Comparison of ENCODE assay signal across 18 mouse cellular contexts in the genomic region with DNA sequence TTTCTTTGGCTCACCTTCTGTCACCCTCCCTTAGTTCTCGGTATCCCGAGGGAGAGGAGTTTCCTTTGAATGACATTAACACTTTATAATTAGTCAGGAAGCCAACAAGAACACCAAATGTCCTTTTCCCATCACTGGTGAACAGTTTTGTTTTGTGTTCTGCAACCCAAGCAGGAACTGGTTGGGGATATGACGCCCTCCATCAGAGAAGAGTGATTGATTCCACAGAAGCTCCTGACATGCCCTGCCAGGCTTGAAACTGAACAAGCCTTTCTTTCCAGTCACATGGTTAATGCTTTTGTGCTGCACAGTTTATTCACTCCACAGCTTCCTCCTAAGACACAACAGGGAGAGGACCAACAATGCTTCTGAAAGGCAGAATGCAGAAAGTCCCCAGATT. TPM values are rescaled to one million over a fixed set of nuclear protein-coding genes. Genes with fewer than 3 reads are reported as not detected.
DNase-seq lines count a peak whose midpoint lies in the region; ATAC-seq and TF ChIP-seq lines count a peak whose summit lies in the region.
"Had no signal": no experiment of that assay in that cellular context is flagged by ENCODE, and none has a peak within 500 bp of the region (broad histone marks: within the 10 kb centered on the region; RNA-seq: fewer than 3 reads in every experiment).

No protein-coding gene starts in this region.

- no peak for TF ChIP-seq CTCF in stomach, postnatal 0 days (IDR thresholded peaks at IDR 0.05; ENCODE audit: low read depth)

- H3K9ac ChIP-seq in heart, embryonic 12.5 days: no peak overlapping the region
- no peak overlapping the region for H3K9ac ChIP-seq in stomach, embryonic 14.5 days (replicated peaks; ENCODE audit: low read depth, low read length)
- no peak overlapping the region for H3K9ac ChIP-seq in stomach, postnatal 0 days (ENCODE audit: low read length)
- H3K9ac ChIP-seq in heart, embryonic 15.5 days: no peak overlapping the region
- H3K9ac ChIP-seq: embryonic facial prominence, embryonic 15.5 days; limb, embryonic 13.5 days; liver, embryonic 15.5 days; midbrain, embryonic 12.5 days; stomach, embryonic 15.5 days had no signal

- no peak overlapping the region for H3K27ac ChIP-seq in heart, embryonic 12.5 days (ENCODE audit: poor library complexity, severe bottlenecking)
- H3K27ac ChIP-seq in stomach, embryonic 14.5 days (ENCODE audit: low read length): no peak overlapping the region
- no peak overlapping the region for H3K27ac ChIP-seq in stomach, postnatal 0 days (replicated peaks)
- H3K27ac ChIP-seq in heart, embryonic 15.5 days: peak overlapping the region; percentile 45; the same call in 1 of the 2 replicates
- H3K27ac ChIP-seq: embryonic facial prominence, embryonic 15.5 days; left cerebral cortex, adult 2 months; limb, embryonic 13.5 days; liver, embryonic 15.5 days; midbrain, embryonic 12.5 days; stomach, embryonic 15.5 days had no signal

- H3K9me3 ChIP-seq in heart, embryonic 12.5 days (replicated peaks): no peaks in the 10 kb centered on the region
- no peaks in the 10 kb centered on the region for H3K9me3 ChIP-seq in stomach, embryonic 14.5 days (ENCODE audit: control insufficient read depth, low read depth, low read length)
- H3K9me3 ChIP-seq in stomach, postnatal 0 days (ENCODE audit: control insufficient read depth, low read length): no peaks in the 10 kb centered on the region
- H3K9me3 ChIP-seq in heart, embryonic 15.5 days (replicated peaks): no peaks in the 10 kb centered on the region
- H3K9me3 ChIP-seq: embryonic facial prominence, embryonic 15.5 days; limb, embryonic 13.5 days; liver, embryonic 15.5 days; midbrain, embryonic 12.5 days; stomach, embryonic 15.5 days had no signal

- ATAC-seq in heart, embryonic 12.5 days (ENCODE audit: insufficient number of reproducible peaks, low FRiP score): no peak
- ATAC-seq in stomach, embryonic 14.5 days (ENCODE audit: insufficient number of reproducible peaks, insufficient read depth, low FRiP score, low read depth): 0 out of 2 replicates have a peak, but pooled peaks have one; percentile 6
- ATAC-seq in stomach, postnatal 0 days (ENCODE audit: low FRiP score, low TSS enrichment): no peak
- ATAC-seq in heart, embryonic 15.5 days (replicated peaks; ENCODE audit: insufficient number of reproducible peaks, insufficient read depth, low FRiP score, low read depth): no peak

- WGBS in heart, embryonic 12.5 days: 59% methylated on average over 3 of the region's 3 CpGs
- WGBS in stomach, embryonic 14.5 days: 81% methylated on average over 3 of the region's 3 CpGs
- WGBS in stomach, postnatal 0 days: 68% methylated on average over 3 of the region's 3 CpGs
- 63% methylated on average over 3 of the region's 3 CpGs for whole genome bisulfite sequencing in heart, embryonic 15.5 days

- TF ChIP-seq EP300 in stomach, postnatal 0 days (optimal IDR thresholded peaks at IDR 0.05): no peak

- H3K4me2 ChIP-seq in heart, embryonic 12.5 days: no peak overlapping the region
- H3K4me2 ChIP-seq in stomach, embryonic 14.5 days (replicated peaks; ENCODE audit: low read depth, low read length): no peak overlapping the region
- no peak overlapping the region for H3K4me2 ChIP-seq in stomach, postnatal 0 days (replicated peaks; ENCODE audit: low read depth)
- no peak overlapping the region for H3K4me2 ChIP-seq in heart, embryonic 15.5 days
- H3K4me2 ChIP-seq: embryonic facial prominence, embryonic 15.5 days; limb, embryonic 13.5 days; liver, embryonic 15.5 days; midbrain, embryonic 12.5 days; stomach, embryonic 15.5 days had no signal

- no peaks in the 10 kb centered on the region for H3K36me3 ChIP-seq in heart, embryonic 12.5 days
- no peaks in the 10 kb centered on the region for H3K36me3 ChIP-seq in stomach, embryonic 14.5 days (ENCODE audit: control insufficient read depth, insufficient read depth, low read length)
- H3K36me3 ChIP-seq in stomach, postnatal 0 days (ENCODE audit: control insufficient read depth, insufficient read depth, low read length): no peaks in the 10 kb centered on the region
- no peaks in the 10 kb centered on the region for H3K36me3 ChIP-seq in heart, embryonic 15.5 days
- H3K36me3 ChIP-seq: embryonic facial prominence, embryonic 15.5 days; limb, embryonic 13.5 days; liver, embryonic 15.5 days; midbrain, embryonic 12.5 days; stomach, embryonic 15.5 days had no signal

- H3K4me3 ChIP-seq in heart, embryonic 12.5 days: no peak overlapping the region
- no peak overlapping the region for H3K4me3 ChIP-seq in stomach, embryonic 14.5 days (ENCODE audit: low read depth, low read length)
- H3K4me3 ChIP-seq in stomach, postnatal 0 days (ENCODE audit: low read depth, low read length): no peak overlapping the region
- no peak overlapping the region for H3K4me3 ChIP-seq in heart, embryonic 15.5 days
- H3K4me3 ChIP-seq: embryonic facial prominence, embryonic 15.5 days; left cerebral cortex, adult 2 months; limb, embryonic 13.5 days; liver, embryonic 15.5 days; midbrain, embryonic 12.5 days; stomach, embryonic 15.5 days had no signal

- peak; percentile 63 for DNase-seq in heart, adult 8-10 months (ENCODE audit: low spot score)
- no peak for DNase-seq in stomach, postnatal 0 days (ENCODE audit: low spot score)
- DNase-seq in ovary, postnatal 14 days (ENCODE audit: low spot score): no peak
- DNase-seq in adrenal gland, postnatal 10 days: no peak
- DNase-seq: adrenal gland, adult 8-10 months; cerebellum, postnatal 10 days; lung, postnatal 10 days; thymus, postnatal 14 days had no signal

- H3K27me3 ChIP-seq in heart, embryonic 12.5 days (replicated peaks): no peaks in the 10 kb centered on the region; the same call in 1 of the 2 replicates
- no peaks in the 10 kb centered on the region for H3K27me3 ChIP-seq in stomach, embryonic 14.5 days (ENCODE audit: control insufficient read depth, insufficient read depth, low read length)
- no peaks in the 10 kb centered on the region for H3K27me3 ChIP-seq in stomach, postnatal 0 days (ENCODE audit: control insufficient read depth, insufficient read depth, low read length)
- peaks cover 2% of the 10 kb centered on the region; the same call in 1 of the 2 replicates for H3K27me3 ChIP-seq in heart, embryonic 15.5 days

- H3K4me1 ChIP-seq in heart, embryonic 12.5 days (replicated peaks): peaks cover 5% of the 10 kb centered on the region; the same call in 1 of the 2 replicates
- H3K4me1 ChIP-seq in stomach, embryonic 14.5 days (ENCODE audit: control insufficient read depth, insufficient read depth, low read length): no peaks in the 10 kb centered on the region
- H3K4me1 ChIP-seq in stomach, postnatal 0 days (replicated peaks; ENCODE audit: control insufficient read depth, insufficient read depth): no peaks in the 10 kb centered on the region
- H3K4me1 ChIP-seq in heart, embryonic 15.5 days (replicated peaks): peaks cover 6% of the 10 kb centered on the region; the same call in 1 of the 2 replicates
- H3K4me1 ChIP-seq: embryonic facial prominence, embryonic 15.5 days; limb, embryonic 13.5 days; liver, embryonic 15.5 days; midbrain, embryonic 12.5 days; stomach, embryonic 15.5 days had no signal

RNA-seq across cellular contexts. Expression of a gene that starts 57.8 kb away (rescaled TPM):
- 100 to 1,000 TPM; 419 to 623 (median 536) TPM for total RNA-seq in heart, adult 8-10 months (2022)
- polyA plus RNA-seq in heart, embryonic 12.5 days (2016; fragmentation: Nextera tagmentation; extraction: Ambion mirVana): 3,404 and 3,505 TPM in 2 replicates
- 5,407 TPM in 2 replicates for polyA plus RNA-seq in stomach, embryonic 14.5 days (2014; fragmentation: Nextera tagmentation; extraction: Ambion mirVana)
- 6,456 and 7,015 TPM in 2 replicates for polyA plus RNA-seq in stomach, postnatal 0 days (2015; fragmentation: Nextera tagmentation; extraction: Ambion mirVana)
- 2,285 and 2,968 TPM in 2 replicates for polyA plus RNA-seq in heart, embryonic 15.5 days (2015; fragmentation: Nextera tagmentation; extraction: Ambion mirVana)
- 100 to 1,000 TPM; 687 to 755 TPM for total RNA-seq in adrenal gland, postnatal 10 days (2021)
- total RNA-seq: MEL had no signal
